Mouse (Mus musculus): ENCODE measurements at regions not wholly inside any gene's neighbourhood (a gene's known extent, or its start where the extent isn't known, plus 50 kb on each side); places are given as distances from the start of the nearest gene placed in this dataset.

DNA sequence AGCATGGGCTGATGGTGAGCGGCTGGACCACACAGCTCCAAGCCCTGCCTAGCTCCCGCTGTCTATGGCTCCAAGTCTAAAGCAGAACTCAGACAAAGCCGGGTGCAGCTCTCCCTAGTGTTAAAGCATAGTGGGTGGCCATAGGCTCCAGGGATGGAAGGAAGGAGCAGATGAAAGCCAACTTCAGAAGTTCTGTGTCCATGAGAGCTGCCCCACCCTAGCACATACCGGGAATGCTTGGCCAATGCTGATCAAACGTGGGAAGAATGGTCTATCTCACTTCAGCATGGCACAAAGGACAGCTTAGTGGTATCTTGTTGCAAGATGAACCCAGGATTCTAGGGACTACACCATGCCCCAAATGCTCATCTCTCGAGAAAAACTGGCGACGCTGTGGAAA, 55.5 kb upstream of the Ssx2ip start:
- Histone ChIP-seq H3K9me3 (no peaks in the 10 kb centered on the region), H3K27ac (no peak overlapping the region), H3K9ac (no peak overlapping the region), H3K4me2 (no peak overlapping the region), H3K36me3 (replicated peaks) (no peaks in the 10 kb centered on the region), H3K27me3 (replicated peaks) (no peaks in the 10 kb centered on the region), H3K4me3 (no peak overlapping the region), H3K4me1 (peaks cover 20% of the 10 kb centered on the region)
- 83% methylated on average over 8 of the region's 8 CpGs for WGBS
- ATAC-seq (replicated peaks) = no peak

DNA sequence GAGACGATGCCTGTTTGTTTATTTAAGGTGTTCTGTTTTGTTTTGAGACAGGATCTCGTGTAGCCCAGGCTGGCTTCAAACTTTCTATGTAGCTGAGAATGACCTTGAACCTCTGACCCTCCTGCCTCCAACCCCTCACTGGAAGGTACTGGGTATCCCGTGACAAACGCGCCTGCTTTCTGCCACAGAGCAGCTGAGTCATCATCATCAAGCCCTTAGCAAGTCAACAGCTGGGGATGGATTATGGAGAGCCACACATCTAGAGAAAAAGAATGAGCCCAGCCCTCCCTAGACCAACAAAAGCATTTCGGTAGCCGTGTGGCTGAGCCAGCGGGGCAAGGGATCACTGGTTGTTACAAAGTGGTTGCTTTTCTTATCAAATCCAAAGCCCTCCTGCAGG, 55.0 kb upstream of the Ssx2ip start:
- no peaks in the 10 kb centered on the region for H3K36me3 ChIP-seq (replicated peaks)
- no peak overlapping the region for H3K27ac ChIP-seq
- H3K9ac ChIP-seq = no peak overlapping the region
- no peak for ATAC-seq (replicated peaks)
- H3K4me1 ChIP-seq = peaks cover 18% of the 10 kb centered on the region
- H3K9me3 ChIP-seq = no peaks in the 10 kb centered on the region
- no peaks in the 10 kb centered on the region for H3K27me3 ChIP-seq (replicated peaks)
- no peak overlapping the region for H3K4me2 ChIP-seq
- no peak overlapping the region for H3K4me3 ChIP-seq
- 82% methylated on average over 8 of the region's 8 CpGs for WGBS

DNA sequence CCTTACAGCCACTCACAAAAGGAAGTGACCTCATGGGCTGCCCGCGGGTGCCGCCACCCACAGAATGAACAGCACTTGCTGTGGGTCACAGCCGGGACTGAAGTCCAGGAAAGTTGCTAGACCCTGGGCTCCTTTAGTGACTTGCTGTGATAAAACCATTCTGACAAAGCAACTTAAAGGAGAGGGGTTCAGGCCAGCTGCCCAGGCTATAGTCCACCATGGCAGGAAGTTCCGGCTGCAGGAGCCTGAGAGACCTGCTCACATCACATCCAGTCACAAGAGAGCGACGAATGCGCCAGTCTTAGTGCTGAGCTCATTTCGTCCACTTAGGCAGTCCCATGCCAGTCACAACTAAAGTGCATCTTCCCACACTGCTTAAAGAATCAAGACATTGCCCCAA, 54.3 kb upstream of the Ssx2ip start:
- no peak overlapping the region for H3K27ac ChIP-seq
- ATAC-seq (replicated peaks) = no peak
- no peaks in the 10 kb centered on the region for H3K9me3 ChIP-seq
- no peak overlapping the region for H3K4me3 ChIP-seq
- 95% methylated on average over 9 of the region's 9 CpGs for WGBS
- peaks cover 11% of the 10 kb centered on the region for H3K4me1 ChIP-seq
- H3K27me3 ChIP-seq (replicated peaks) = no peaks in the 10 kb centered on the region
- H3K4me2 ChIP-seq = no peak overlapping the region
- no peak overlapping the region for H3K9ac ChIP-seq
- no peaks in the 10 kb centered on the region for H3K36me3 ChIP-seq (replicated peaks)

DNA sequence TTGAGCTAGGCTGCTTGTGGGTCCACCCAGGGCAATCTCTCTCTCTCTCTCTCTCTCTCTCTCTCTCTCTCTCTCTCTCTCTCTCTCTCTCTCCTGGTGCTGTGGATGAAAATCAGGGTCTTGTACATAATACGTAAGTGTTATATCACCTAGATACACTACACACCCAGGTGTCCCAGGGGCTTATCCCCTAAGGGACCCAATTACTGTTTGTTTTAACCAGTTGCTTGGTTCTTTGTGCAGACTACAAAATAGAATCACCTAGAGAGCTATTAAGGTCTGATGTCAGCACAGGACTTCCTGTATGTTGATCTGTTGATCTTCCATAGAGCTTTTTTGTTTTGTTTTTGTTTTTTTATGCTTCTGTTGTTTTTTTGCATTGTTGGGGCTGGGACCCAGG, 53.0 kb upstream of the Ssx2ip start:
- H3K9me3 ChIP-seq = no peaks in the 10 kb centered on the region
- H3K27ac ChIP-seq = no peak overlapping the region
- no peak overlapping the region for H3K4me2 ChIP-seq
- H3K9ac ChIP-seq = no peak overlapping the region
- no peaks in the 10 kb centered on the region for H3K36me3 ChIP-seq (replicated peaks)
- no peaks in the 10 kb centered on the region for H3K27me3 ChIP-seq (replicated peaks)
- no peak for ATAC-seq (replicated peaks)
- H3K4me1 ChIP-seq = no peaks in the 10 kb centered on the region
- 92% methylated on average over 1 of the region's 1 CpGs for whole genome bisulfite sequencing
- H3K4me3 ChIP-seq = no peak overlapping the region

DNA sequence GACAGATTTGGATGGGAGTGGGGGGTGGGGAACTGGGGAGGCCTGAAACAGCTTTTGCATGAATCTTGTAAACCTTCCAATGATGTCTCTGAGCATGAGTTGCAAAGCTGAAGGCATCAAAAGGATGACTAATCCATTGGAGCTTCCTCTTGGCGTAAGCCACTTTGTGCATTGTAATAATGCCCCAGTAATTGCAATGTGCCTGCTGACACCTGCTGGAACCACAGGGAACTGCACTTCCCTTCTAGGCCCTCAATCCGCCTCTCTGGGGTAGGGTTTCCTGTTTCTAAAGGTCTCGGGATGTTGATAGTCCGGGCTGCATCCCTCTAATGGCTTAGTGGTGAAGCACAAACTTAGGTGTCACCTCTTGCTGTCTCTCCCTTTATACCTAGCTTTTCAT, 52.3 kb upstream of the Ssx2ip start:
- H3K9me3 ChIP-seq = no peaks in the 10 kb centered on the region
- WGBS = 87% methylated on average over 4 of the region's 4 CpGs
- no peaks in the 10 kb centered on the region for H3K36me3 ChIP-seq (replicated peaks)
- H3K4me3 ChIP-seq = no peak overlapping the region
- H3K9ac ChIP-seq = no peak overlapping the region
- ATAC-seq (replicated peaks) = no peak
- no peaks in the 10 kb centered on the region for H3K4me1 ChIP-seq
- H3K4me2 ChIP-seq = no peak overlapping the region
- H3K27me3 ChIP-seq (replicated peaks) = no peaks in the 10 kb centered on the region
- H3K27ac ChIP-seq = no peak overlapping the region

DNA sequence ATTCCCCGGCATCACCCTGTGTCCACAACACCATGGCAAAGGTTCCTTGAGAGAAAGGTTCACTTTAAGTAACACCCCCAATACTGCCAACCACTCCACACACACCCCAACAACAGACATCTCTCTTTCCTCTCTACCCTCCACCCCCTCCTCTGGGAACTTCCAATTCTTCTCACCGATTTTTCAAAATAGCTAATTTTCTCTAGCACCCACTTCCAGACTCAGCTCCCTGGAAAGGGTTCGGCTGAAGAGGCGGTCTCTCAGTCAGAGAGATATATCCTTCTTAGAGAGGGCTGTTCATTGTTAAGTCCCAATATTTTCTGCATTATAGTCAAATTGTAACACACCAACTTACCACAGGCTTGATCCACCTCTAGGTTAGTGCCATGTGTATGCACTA, 50.5 kb upstream of the Ssx2ip start:
- H3K9ac ChIP-seq = no peak overlapping the region
- H3K4me3 ChIP-seq = no peak overlapping the region
- no peaks in the 10 kb centered on the region for H3K4me1 ChIP-seq
- no peak for ATAC-seq (replicated peaks)
- no peaks in the 10 kb centered on the region for H3K9me3 ChIP-seq
- 91% methylated on average over 4 of the region's 4 CpGs for WGBS
- H3K36me3 ChIP-seq (replicated peaks) = no peaks in the 10 kb centered on the region
- H3K27ac ChIP-seq = no peak overlapping the region
- no peak overlapping the region for H3K4me2 ChIP-seq
- no peaks in the 10 kb centered on the region for H3K27me3 ChIP-seq (replicated peaks)
